Mouse (Mus musculus): ENCODE measurements around the gene Tnrc6a. TPM values are rescaled to one million over a fixed set of nuclear protein-coding genes. Genes with fewer than 3 reads are reported as not detected.
A peak's percentile ranks its signal among the peaks of the same experiment; 100 is the strongest.

Gene Tnrc6a
- total RNA-seq, 1 experiment: 46.6 TPM

GRCm38 (mm10) chr7:123084708-123085107 is 39.0 kb upstream of the Tnrc6a start:
- Histone ChIP-seq H3K27ac (ENCODE audit: insufficient read depth, low read depth, low read length, poor library complexity, severe bottlenecking) (no peak overlapping the region), H3K4me1 (ENCODE audit: control insufficient read depth in 2 of 2, insufficient read depth in 2 of 2, low read length in 2 of 2, poor library complexity in 1 of 2) (peaks cover 0 to 7% of the 10 kb centered on the region in 2 experiments; a peak in 2 of 4 replicates), H3K4me3 (ENCODE audit: insufficient read depth in 1 of 2, low read depth in 1 of 2, low read length in 2 of 2, poor library complexity in 1 of 2, severe bottlenecking in 1 of 2) (no peak overlapping the region), H3K9me3 (ENCODE audit: control insufficient read depth, insufficient read depth, low read depth, low read length) (no peaks in the 10 kb centered on the region), H3K9ac (ENCODE audit: insufficient read depth, low read depth, low read length, poor library complexity, severe bottlenecking) (no peak overlapping the region), H3K36me3 (ENCODE audit: control insufficient read depth, insufficient read depth, low read length, poor library complexity, severe bottlenecking) (no peaks in the 10 kb centered on the region)
- in situ Hi-C loops (cut with MboI; ENCODE audit: low sequenced_read_pairs in 2 of 2, unreplicated experiment in 2 of 2): no loop called here
- TF ChIP-seq HCFC1 (IDR thresholded peaks at IDR 0.05; ENCODE audit: borderline replicate concordance, insufficient read depth, low read length) (no peak), ZNF384 (IDR thresholded peaks at IDR 0.05; ENCODE audit: low read depth, low read length) (no peak)
- DNase-seq (ENCODE audit: low read depth, low spot score): no peak

DNA sequence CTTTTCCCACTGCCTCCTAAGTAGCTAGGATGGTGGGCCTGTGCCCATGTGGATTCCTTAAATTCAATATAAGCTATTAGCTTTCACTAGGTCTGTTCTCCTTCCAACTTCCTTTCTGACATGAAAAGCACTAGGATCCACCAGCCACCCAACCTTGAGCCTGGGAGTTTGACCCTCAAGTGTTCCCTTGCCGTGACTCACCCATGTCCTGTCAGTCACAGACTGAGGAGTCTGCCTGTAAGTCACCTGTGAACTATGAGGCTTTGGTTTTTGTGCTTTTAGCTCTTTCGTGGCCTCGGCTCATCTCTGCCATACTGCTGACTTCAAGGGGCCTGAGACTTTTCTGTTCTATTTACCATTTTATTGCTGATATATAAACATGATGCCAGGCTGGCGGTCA is 34.8 kb upstream of the Tnrc6a start:
- Histone ChIP-seq H3K36me3 (ENCODE audit: control insufficient read depth, insufficient read depth, low read length, poor library complexity, severe bottlenecking) (no peaks in the 10 kb centered on the region), H3K4me3 (ENCODE audit: insufficient read depth in 1 of 2, low read depth in 1 of 2, low read length in 2 of 2, poor library complexity in 1 of 2, severe bottlenecking in 1 of 2) (no peak overlapping the region), H3K9me3 (ENCODE audit: control insufficient read depth, insufficient read depth, low read depth, low read length) (no peaks in the 10 kb centered on the region), H3K27ac (ENCODE audit: insufficient read depth, low read depth, low read length, poor library complexity, severe bottlenecking) (no peak overlapping the region), H3K4me1 (ENCODE audit: control insufficient read depth in 2 of 2, insufficient read depth in 2 of 2, low read length in 2 of 2, poor library complexity in 1 of 2) (peaks cover 0 to 7% of the 10 kb centered on the region in 2 experiments; a peak in 2 of 4 replicates), H3K9ac (ENCODE audit: insufficient read depth, low read depth, low read length, poor library complexity, severe bottlenecking) (no peak overlapping the region)
- TF ChIP-seq HCFC1 (IDR thresholded peaks at IDR 0.05; ENCODE audit: borderline replicate concordance, insufficient read depth, low read length) (no peak), ZNF384 (IDR thresholded peaks at IDR 0.05; ENCODE audit: low read depth, low read length) (no peak), ZC3H11A (IDR thresholded peaks at IDR 0.05; ENCODE audit: borderline replicate concordance, low read depth, low read length) (no peak), MAFK (IDR thresholded peaks at IDR 0.05; ENCODE audit: insufficient read depth, low read depth, low read length) (no peak), CHD2 (IDR thresholded peaks at IDR 0.05; ENCODE audit: low read depth, low read length) (no peak)
- in situ Hi-C loops (cut with MboI; ENCODE audit: low sequenced_read_pairs in 2 of 2, unreplicated experiment in 2 of 2): no loop called here
- no peak for DNase-seq (ENCODE audit: low read depth, low spot score)

GRCm38 (mm10) chr7:123096344-123097120 is 27.2 kb upstream of the Tnrc6a start:
- H3K27ac ChIP-seq (ENCODE audit: insufficient read depth, low read depth, low read length, poor library complexity, severe bottlenecking): no peak overlapping the region
- peaks cover 8 to 13% of the 10 kb centered on the region in 2 experiments for H3K4me1 ChIP-seq (ENCODE audit: control insufficient read depth in 2 of 2, insufficient read depth in 2 of 2, low read length in 2 of 2, poor library complexity in 1 of 2)

GRCm38 (mm10) chr7:123097891-123098750 is 25.6 kb upstream of the Tnrc6a start:
- H3K9me3 ChIP-seq (ENCODE audit: control insufficient read depth, insufficient read depth, low read depth, low read length): no peaks in the 10 kb centered on the region
- H3K9ac ChIP-seq (ENCODE audit: insufficient read depth, low read depth, low read length, poor library complexity, severe bottlenecking): no peak overlapping the region
- no peaks in the 10 kb centered on the region for H3K36me3 ChIP-seq (ENCODE audit: control insufficient read depth, insufficient read depth, low read length, poor library complexity, severe bottlenecking)
- in situ Hi-C loops (cut with MboI; ENCODE audit: low sequenced_read_pairs in 2 of 2, unreplicated experiment in 2 of 2): no loop called here
- TF ChIP-seq ZC3H11A (IDR thresholded peaks at IDR 0.05; ENCODE audit: borderline replicate concordance, low read depth, low read length) (no peak), MAFK (IDR thresholded peaks at IDR 0.05; ENCODE audit: insufficient read depth, low read depth, low read length) (no peak), ZNF384 (IDR thresholded peaks at IDR 0.05; ENCODE audit: low read depth, low read length) (no peak), HCFC1 (IDR thresholded peaks at IDR 0.05; ENCODE audit: borderline replicate concordance, insufficient read depth, low read length) (no peak), CHD2 (IDR thresholded peaks at IDR 0.05; ENCODE audit: low read depth, low read length) (no peak)
- no peak overlapping the region for H3K4me3 ChIP-seq (ENCODE audit: insufficient read depth in 1 of 2, low read depth in 1 of 2, low read length in 2 of 2, poor library complexity in 1 of 2, severe bottlenecking in 1 of 2)
- peak overlapping the region; percentile 86 for H3K27ac ChIP-seq (ENCODE audit: insufficient read depth, low read depth, low read length, poor library complexity, severe bottlenecking)
- peaks cover 8 to 13% of the 10 kb centered on the region in 2 experiments for H3K4me1 ChIP-seq (ENCODE audit: control insufficient read depth in 2 of 2, insufficient read depth in 2 of 2, low read length in 2 of 2, poor library complexity in 1 of 2)
- DNase-seq (ENCODE audit: low read depth, low spot score): peak; percentile 60

More at GRCm38 (mm10) chr7:123096344-123097120, 27.2 kb upstream of the Tnrc6a start:
- TF ChIP-seq HCFC1 (IDR thresholded peaks at IDR 0.05; ENCODE audit: borderline replicate concordance, insufficient read depth, low read length) (no peak), ZNF384 (IDR thresholded peaks at IDR 0.05; ENCODE audit: low read depth, low read length) (no peak), CHD2 (IDR thresholded peaks at IDR 0.05; ENCODE audit: low read depth, low read length) (no peak), MAFK (IDR thresholded peaks at IDR 0.05; ENCODE audit: insufficient read depth, low read depth, low read length) (no peak), ZC3H11A (IDR thresholded peaks at IDR 0.05; ENCODE audit: borderline replicate concordance, low read depth, low read length) (no peak)
- H3K36me3 ChIP-seq (ENCODE audit: control insufficient read depth, insufficient read depth, low read length, poor library complexity, severe bottlenecking): no peaks in the 10 kb centered on the region
- in situ Hi-C loops (cut with MboI; ENCODE audit: low sequenced_read_pairs in 2 of 2, unreplicated experiment in 2 of 2): no loop called here
- H3K4me3 ChIP-seq (ENCODE audit: insufficient read depth in 1 of 2, low read depth in 1 of 2, low read length in 2 of 2, poor library complexity in 1 of 2, severe bottlenecking in 1 of 2): no peak overlapping the region
- no peak overlapping the region for H3K9ac ChIP-seq (ENCODE audit: insufficient read depth, low read depth, low read length, poor library complexity, severe bottlenecking)
- no peaks in the 10 kb centered on the region for H3K9me3 ChIP-seq (ENCODE audit: control insufficient read depth, insufficient read depth, low read depth, low read length)
- no peak for DNase-seq (ENCODE audit: low read depth, low spot score)

All from ES-E14 (cell line).